Mouse (Mus musculus): Measurements from ENCODE around the gene Actr5.

Gene Actr5

GRCm38 (mm10) chr2:158687804-158688241, 63.1 kb downstream of the Actr5 start:
- peak; percentile 71 for DNase-seq (ENCODE audit: low spot score in 2 of 2)
